Mouse (Mus musculus): ENCODE measurements at regions not wholly inside any gene's neighbourhood (a gene's known extent, or its start where the extent isn't known, plus 50 kb on each side); places are given as distances from the start of the nearest gene placed in this dataset.

GRCm38 (mm10) chr3:81589109-81589508 is 343.3 kb upstream of the Ctso start:
- TF ChIP-seq POLR2A (IDR thresholded peaks at IDR 0.05; ENCODE audit: insufficient read depth, low read length) (no peak), CTCF (IDR thresholded peaks at IDR 0.05; ENCODE audit: low read depth, low read length) (no peak)

Data from ES-Bruce4 (cell line).